Mouse (Mus musculus) olfactory bulb, adult 2 months (tissue): ENCODE measurements around the gene Nyx.

Experiments
- CTCF ChIP-seq: fragments of 200-500 bp; IDR thresholded peaks from 2 replicates; pipeline ENCODE4 v1.5.1; 2012; ENCODE audit warnings: low read depth, mild to moderate bottlenecking, low read length, moderate library complexity; ENCODE audit not compliant: insufficient read depth
- POLR2A ChIP-seq: fragments of 200-500 bp; IDR thresholded peaks from 2 replicates; pipeline ENCODE4 v1.6.1; 2012; ENCODE audit warnings: mild to moderate bottlenecking, low read depth, low read length, moderate library complexity; ENCODE audit not compliant: insufficient read depth

DNA sequence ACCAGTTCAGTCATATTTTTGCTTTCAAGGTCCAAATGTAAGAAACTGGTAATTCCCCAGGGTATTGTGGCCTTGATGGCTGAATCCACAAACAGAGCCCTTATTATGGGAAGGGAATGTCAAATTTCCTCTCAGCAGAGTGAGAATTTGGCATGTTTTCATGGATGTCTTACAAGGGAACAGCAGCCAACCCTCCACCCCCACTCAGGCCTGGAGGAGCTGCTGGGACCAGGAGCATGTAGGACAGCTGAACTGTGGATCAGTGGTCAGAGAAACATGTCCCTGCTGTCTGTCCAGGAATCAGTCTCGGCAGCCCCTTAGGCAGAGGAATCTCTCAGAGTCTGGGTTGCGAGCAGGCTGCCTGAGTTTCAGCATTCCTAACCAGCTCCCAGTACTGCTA is 771 bp downstream of the Nyx start:
- no peak for TF ChIP-seq CTCF
- no peak for TF ChIP-seq POLR2A
